Mouse (Mus musculus) adrenal gland (tissue): ENCODE results near the gene Ripor3.

Experiments used
- intact Hi-C: fragments of 180-260 bp; cut with DNase I; formaldehyde crosslinking; loops from one replicate; pipeline ENCODE4 v1.15.1; 2025

Gene Ripor3

GRCm38 (mm10) chr2:167958843-167959242 is 51.6 kb downstream of the Ripor3 start:
- intact Hi-C loops, result no loop called here

DNA sequence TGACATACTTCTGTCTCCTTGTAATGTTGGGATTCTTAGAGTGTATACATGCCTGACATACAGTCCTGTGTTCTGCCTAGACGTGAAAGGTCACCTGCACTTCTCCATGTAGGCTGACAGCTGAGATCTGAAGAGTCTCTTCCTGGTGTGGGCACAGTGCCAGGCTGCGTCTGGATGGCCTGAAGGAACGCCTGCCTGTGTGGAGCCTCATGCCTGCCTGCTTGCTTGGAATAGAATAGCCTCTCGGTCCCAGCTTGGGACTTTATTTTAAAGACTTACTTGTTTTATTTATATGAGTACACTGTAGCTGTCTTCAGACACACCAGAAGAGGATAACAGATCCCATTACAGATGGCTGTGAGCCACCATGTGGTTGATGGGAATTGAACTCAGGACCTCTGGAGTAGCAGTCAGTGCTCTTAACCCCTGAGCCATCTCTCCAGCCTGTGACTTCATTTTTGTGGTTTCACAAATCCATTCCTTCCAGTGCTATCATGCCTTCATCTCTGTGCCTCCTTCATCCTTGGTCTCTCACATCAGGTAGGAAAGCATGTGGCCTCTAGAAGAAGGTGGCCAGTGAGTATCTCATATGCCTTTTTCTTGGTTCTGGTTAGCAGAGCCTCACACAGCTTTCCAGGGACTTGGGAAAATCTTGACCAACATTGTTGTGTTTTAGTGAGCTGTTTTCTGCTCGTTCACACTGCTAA is 52.2 kb downstream of the Ripor3 start:
- intact Hi-C loops, result no loop called here

GRCm38 (mm10) chr2:167957539-167957938 is 52.9 kb downstream of the Ripor3 start:
- intact Hi-C loops, result no loop called here

DNA sequence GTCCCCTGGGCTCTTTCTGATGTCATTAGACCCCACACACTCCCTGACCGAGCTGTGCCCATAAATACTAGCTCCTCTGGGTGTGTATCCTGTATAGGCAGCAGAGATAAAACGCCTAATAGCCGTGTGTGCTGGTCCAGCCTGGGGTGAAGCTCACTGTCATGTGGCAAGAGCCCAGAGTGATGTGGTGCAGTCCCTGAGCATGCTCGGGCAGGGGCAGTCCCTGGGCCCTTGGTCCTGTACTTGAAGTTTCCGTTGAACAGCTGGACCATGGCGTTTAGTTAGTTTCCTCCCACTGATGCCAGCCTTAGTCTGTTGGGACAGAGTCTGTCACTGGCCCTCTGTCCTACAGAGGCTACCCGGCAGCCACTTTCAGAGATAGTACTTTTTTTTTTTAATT is 55.5 kb downstream of the Ripor3 start:
- intact Hi-C loops, result no loop called here

GRCm38 (mm10) chr2:167953819-167954218 is 56.6 kb downstream of the Ripor3 start:
- intact Hi-C loops, result no loop called here

GRCm38 (mm10) chr2:167951301-167952211 is 58.9 kb downstream of the Ripor3 start:
- intact Hi-C loops, result no loop called here

- intact Hi-C loops, result no loop called here
These were observed 59.7 kb downstream of the Ripor3 start for GRCm38 (mm10) chr2:167950681-167951080.

DNA sequence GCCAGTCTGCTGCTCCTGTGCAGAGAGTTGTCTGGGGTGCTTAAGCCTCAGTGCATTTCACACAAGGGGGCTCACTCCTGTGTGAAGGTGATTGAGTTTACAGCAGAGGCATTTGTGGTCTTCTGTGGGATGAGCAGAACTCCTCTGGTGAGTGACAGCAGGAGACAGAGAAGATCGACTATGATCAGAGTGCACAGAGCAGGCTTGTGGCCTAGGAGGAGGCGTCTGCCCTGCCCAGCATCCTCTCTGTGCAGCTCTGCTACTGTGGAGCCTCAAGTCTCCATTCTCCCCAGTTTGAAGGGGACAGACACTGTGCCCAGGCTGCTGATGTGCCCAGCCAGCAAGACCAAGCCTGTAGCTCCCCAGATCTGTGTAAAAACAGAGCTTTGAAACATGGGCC is 60.6 kb downstream of the Ripor3 start:
- intact Hi-C loops, result no loop called here

GRCm38 (mm10) chr2:167949250-167949649 is 61.2 kb downstream of the Ripor3 start:
- intact Hi-C loops, result no loop called here

DNA sequence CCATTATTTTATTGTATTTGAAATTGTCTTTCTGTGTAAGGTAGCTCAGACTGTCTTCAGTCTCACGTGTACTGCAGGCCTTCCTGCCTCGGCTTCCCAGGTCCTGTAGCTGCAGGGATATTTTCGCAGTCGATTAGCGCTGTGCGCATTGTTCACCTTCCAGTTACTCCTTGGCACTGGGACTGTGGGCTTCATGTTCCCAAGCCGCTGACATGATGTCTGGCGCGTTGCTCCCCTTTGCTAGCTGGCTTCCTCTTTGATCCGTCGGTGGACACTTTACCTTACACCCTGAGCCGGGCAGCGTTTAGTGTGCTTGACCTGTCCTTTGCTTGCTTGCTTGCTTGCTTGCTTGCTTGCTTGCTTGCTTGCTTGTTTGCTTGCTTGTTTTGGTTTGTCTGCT is 61.9 kb downstream of the Ripor3 start:
- intact Hi-C loops, result no loop called here

DNA sequence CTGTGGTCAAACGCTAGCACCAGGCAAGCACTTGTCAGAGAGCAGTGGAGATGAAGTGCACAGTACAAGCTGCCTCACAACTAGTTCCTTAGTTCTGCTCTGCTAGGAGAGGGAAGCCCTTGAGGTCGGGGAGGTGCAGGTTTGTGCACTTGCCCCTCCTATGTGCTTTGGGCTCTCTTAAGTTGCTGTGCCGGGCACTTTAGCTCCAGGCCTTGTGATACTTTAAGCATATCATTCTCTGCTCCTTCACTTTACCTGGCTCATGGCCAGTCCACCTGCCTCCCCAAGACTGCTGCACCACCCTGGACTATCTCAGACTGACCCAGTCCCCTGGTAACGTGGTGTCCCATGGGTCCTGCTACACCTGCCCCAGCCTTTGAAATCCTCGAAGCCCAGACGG is 62.4 kb downstream of the Ripor3 start:
- intact Hi-C loops, result no loop called here

- intact Hi-C loops, result no loop called here
These were observed 63.2 kb downstream of the Ripor3 start for GRCm38 (mm10) chr2:167947251-167947650.

DNA sequence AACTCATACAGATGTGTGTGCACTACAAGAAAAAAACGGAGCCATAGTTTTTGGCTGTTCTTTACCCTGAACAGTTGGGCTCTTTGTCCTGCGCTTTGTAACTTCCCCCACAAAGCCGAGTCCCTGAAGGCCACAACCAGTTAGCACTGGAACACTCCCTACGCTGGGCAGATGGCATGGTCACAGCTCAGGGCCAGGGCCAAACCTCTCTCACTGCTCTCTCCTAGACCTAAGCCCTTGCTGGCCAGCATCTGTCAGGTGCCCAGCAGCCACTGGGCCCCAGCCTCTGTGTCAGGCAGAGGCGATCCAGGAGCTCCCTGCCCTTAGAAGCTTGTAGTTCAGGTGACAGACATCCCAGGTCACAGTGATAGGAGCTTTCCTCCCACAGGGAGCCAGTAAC is 65.0 kb downstream of the Ripor3 start:
- intact Hi-C loops, result no loop called here

DNA sequence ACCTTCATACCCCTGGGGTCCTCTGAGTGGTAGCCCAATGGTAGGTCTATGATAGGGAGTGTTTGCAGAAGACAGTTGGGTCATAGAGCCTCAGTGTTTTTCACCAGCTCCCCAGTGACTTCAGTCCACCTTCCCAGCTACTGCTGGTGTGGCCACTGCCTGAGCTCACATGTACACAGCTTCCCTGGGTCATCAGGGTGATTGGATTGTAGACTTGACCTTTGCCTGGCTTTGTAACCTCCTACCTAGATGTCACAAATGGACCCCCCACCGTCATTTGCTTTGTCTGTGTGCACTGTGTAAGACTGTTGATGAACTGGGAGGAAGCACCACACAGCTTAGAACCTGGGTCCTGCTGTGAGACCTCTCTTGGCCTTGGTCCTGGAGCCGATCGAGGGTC is 66.2 kb downstream of the Ripor3 start:
- intact Hi-C loops, result no loop called here

DNA sequence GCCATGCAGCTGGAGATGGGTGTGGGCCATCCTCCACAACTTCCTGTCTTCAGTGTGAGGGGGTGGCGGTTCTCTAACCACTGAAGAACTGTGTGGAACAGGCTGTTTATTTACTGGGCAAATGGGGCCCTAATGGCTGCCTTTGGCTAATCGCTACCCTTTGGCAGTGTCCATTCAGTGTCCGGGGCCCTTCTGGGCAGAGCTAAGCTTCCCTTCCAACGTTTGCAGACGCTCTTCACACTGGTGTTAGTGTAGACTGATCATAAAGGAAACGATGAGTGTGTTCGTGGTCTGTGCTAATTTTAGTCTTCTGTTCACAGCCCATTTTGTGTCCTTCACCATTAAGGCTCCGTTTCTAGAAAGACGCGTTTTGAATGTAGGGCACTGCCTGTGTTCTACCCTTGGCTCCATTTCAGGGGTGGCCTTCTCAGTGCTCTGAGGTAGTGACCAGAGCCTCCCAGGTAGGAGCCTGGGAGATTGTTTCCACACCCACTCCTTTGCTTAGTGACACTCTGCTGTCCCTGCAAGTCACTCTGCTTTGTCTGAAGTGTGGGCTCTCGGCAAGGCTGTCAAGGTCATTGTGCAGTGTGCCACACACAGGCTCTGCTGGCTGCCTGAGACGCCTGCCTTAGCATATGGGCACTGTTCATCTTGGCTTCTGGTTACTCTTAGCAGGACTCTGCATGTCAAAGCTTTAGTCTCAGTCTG is 67.3 kb downstream of the Ripor3 start:
- intact Hi-C loops, result no loop called here

DNA sequence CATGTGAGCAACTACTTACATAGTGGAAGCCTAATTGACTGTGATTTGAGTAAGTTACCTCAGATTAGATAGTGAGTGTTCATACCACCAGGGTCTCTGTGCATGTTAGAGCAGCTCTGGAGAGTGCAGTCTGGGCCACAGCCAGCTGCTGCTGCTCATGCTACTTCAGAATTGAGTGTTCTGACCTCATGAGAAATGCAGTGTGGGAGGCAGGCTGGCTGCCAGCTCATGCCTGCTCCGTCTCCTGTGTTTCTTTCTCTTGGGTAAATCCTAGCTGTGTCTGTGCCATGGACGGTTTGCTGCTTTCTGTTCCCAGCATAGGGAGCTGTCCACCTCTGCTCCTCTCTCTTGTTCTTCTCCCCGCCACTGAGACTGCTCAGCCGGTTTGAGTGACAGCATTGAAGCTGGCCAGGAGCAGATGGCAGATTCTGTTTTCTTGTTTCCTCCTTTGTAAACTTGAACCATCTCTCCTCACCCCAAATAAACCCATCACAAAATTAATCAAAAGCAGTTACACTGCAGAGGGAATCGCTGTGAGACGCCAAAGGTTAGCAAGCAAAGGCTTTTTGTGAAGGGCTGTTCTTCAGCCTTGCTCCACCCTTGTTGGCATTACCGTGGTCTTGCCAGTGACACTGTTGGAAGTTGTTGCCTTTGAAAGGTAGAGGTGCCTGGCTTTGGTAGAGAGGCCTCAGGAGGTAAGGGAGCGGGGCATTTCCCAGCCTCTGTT is 68.1 kb downstream of the Ripor3 start:
- intact Hi-C loops, result no loop called here

- intact Hi-C loops, result no loop called here
These were observed 68.7 kb downstream of the Ripor3 start for GRCm38 (mm10) chr2:167941745-167942176.

GRCm38 (mm10) chr2:167941320-167941719 is 69.1 kb downstream of the Ripor3 start:
- intact Hi-C loops, result no loop called here

DNA sequence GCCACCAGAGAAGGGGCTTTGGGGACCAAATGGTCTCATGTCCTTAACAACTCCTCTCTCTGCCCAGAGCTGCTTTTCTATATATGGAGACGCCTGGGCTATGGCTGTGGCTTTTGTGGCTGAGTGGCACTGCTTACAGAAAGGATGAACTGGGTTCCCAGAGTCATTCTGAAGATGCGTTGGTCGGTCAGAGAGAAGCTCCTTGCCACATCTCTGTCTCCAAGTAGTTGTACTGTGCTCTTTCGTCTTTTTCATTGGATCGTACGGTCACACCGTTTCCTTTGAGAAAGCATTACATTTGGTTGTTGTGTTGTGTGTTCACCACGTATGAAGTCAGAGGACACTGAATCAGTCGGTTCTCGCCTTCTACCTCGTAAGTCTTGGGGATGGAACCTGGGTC is 69.8 kb downstream of the Ripor3 start:
- intact Hi-C loops, result no loop called here

GRCm38 (mm10) chr2:167939632-167940399 is 70.6 kb downstream of the Ripor3 start:
- intact Hi-C loops, result no loop called here
